Mouse (Mus musculus) heart, postnatal 0 days (tissue): ENCODE measurements at regions not wholly inside any gene's neighbourhood (a gene's known extent, or its start where the extent isn't known, plus 50 kb on each side); places are given as distances from the start of the nearest gene placed in this dataset.

Experiments used
- ATAC-seq: fragments of 200-750 bp; cut with Nextera tagmentation; 2 replicates; pipeline ENCODE4 v1.8.0; 2017; ENCODE audit warnings: low read depth, moderate number of reproducible peaks, moderate library complexity; ENCODE audit not compliant: insufficient read depth
- DNase-seq: peaks from one replicate; pipeline ENCODE4 v3.0.0-alpha.2; 2016; ENCODE audit warnings: low spot score
- H3K27ac ChIP-seq: fragments of 300-500 bp; sonication (generic); 2 replicates; pipeline ENCODE4 v1.5.1; 2014; ENCODE audit warnings: low read depth, mild to moderate bottlenecking
- H3K27me3 ChIP-seq: fragments of 300-500 bp; sonication (generic); 2 replicates; pipeline ENCODE4 v1.6.1; 2014; ENCODE audit warnings: low read length, mixed read lengths; ENCODE audit not compliant: control insufficient read depth, insufficient read depth
- H3K36me3 ChIP-seq: fragments of 300-500 bp; sonication (generic); replicated peaks from 2 replicates; pipeline ENCODE4 v1.6.1; 2014; ENCODE audit warnings: low read length, mixed read lengths; ENCODE audit not compliant: control insufficient read depth, insufficient read depth
- H3K4me1 ChIP-seq: fragments of 300-500 bp; sonication (generic); 2 replicates; pipeline ENCODE4 v1.6.1; 2014; ENCODE audit warnings: antibody characterized with exemption; ENCODE audit not compliant: control insufficient read depth, insufficient read depth
- H3K4me2 ChIP-seq: fragments of 300-500 bp; sonication (generic); 2 replicates; pipeline ENCODE4 v1.6.1; 2014; ENCODE audit warnings: low read depth, mild to moderate bottlenecking, low read length, moderate library complexity
- H3K4me3 ChIP-seq: fragments of 300-500 bp; sonication (generic); 2 replicates; pipeline ENCODE4 v1.5.1; 2014; ENCODE audit warnings: low read depth, low read length
- H3K9ac ChIP-seq: fragments of 300-500 bp; sonication (generic); replicated peaks from 2 replicates; pipeline ENCODE4 v1.6.1; 2014; ENCODE audit warnings: low read depth, low read length, mixed read lengths
- H3K9me3 ChIP-seq: fragments of 300-500 bp; sonication (generic); replicated peaks from 2 replicates; pipeline ENCODE4 v1.6.1; 2016; ENCODE audit warnings: low read length; ENCODE audit not compliant: control insufficient read depth
- CTCF ChIP-seq: IDR thresholded peaks from 2 replicates; pipeline ENCODE4 v1.5.1; 2016; ENCODE audit warnings: antibody characterized with exemption, control low read depth, low read depth
- EP300 ChIP-seq: IDR thresholded peaks from 2 replicates; pipeline ENCODE4 v1.6.1; 2016; ENCODE audit warnings: antibody characterized with exemption, low read depth
- WGBS: fragments of 180-500 bp; shearing (Covaris S2); extraction: QIAGEN DNeasy Blood & Tissue Kit; methylation state at CpG from one replicate; pipeline ENCODE4 v1.1.7; 2014; 5-methylcytosine and 5-hydroxymethylcytosine counted together

GRCm38 (mm10) chr13:5760030-5760429 lies 101.3 kb upstream of the Klf6 start:
- no peaks in the 10 kb centered on the region for H3K36me3 ChIP-seq
- H3K9ac ChIP-seq = no peak overlapping the region
- no peaks in the 10 kb centered on the region for H3K4me1 ChIP-seq
- no peak overlapping the region for H3K27ac ChIP-seq
- ATAC-seq (no peak), DNase-seq (no peak)
- no peak for TF ChIP-seq CTCF
- TF ChIP-seq EP300 = no peak
- no peak overlapping the region for H3K4me3 ChIP-seq
- no peaks in the 10 kb centered on the region for H3K27me3 ChIP-seq
- no peaks in the 10 kb centered on the region for H3K9me3 ChIP-seq
- no peak overlapping the region for H3K4me2 ChIP-seq

- WGBS = 67% methylated on average over 6 of the region's 6 CpGs
- no peaks in the 10 kb centered on the region for H3K9me3 ChIP-seq
- DNase-seq = no peak
- no peak overlapping the region for H3K9ac ChIP-seq
- H3K4me1 ChIP-seq = no peaks in the 10 kb centered on the region; the same call in 1 of the 2 replicates
- no peaks in the 10 kb centered on the region for H3K27me3 ChIP-seq
- no peak for TF ChIP-seq EP300
- TF ChIP-seq CTCF = no peak
- H3K4me3 ChIP-seq = no peak overlapping the region
- H3K27ac ChIP-seq = no peak overlapping the region
- no peak for ATAC-seq
- no peaks in the 10 kb centered on the region for H3K36me3 ChIP-seq
- no peak overlapping the region for H3K4me2 ChIP-seq
Observed at GRCm38 (mm10) chr13:5766394-5766793, 94.9 kb upstream of the Klf6 start.

GRCm38 (mm10) chr13:5767202-5767601 lies 94.1 kb upstream of the Klf6 start:
- H3K4me2 ChIP-seq = no peak overlapping the region
- TF ChIP-seq CTCF = no peak
- no peak for TF ChIP-seq EP300
- no peak overlapping the region for H3K4me3 ChIP-seq
- DNase-seq (no peak), ATAC-seq (no peak)
- H3K4me1 ChIP-seq = no peaks in the 10 kb centered on the region; the same call in 1 of the 2 replicates
- no peaks in the 10 kb centered on the region for H3K36me3 ChIP-seq
- H3K9ac ChIP-seq = no peak overlapping the region
- no peaks in the 10 kb centered on the region for H3K9me3 ChIP-seq
- no peak overlapping the region for H3K27ac ChIP-seq
- no peaks in the 10 kb centered on the region for H3K27me3 ChIP-seq
- WGBS = 71% methylated on average over 1 of the region's 1 CpGs

- H3K4me1 ChIP-seq = no peaks in the 10 kb centered on the region; the same call in 1 of the 2 replicates
- peak overlapping the region; percentile 43; the same call in 1 of the 2 replicates for H3K27ac ChIP-seq
- DNase-seq (no peak), ATAC-seq (no peak)
- H3K27me3 ChIP-seq = no peaks in the 10 kb centered on the region
- H3K9me3 ChIP-seq = no peaks in the 10 kb centered on the region
- TF ChIP-seq CTCF = no peak
- H3K9ac ChIP-seq = no peak overlapping the region
- H3K4me3 ChIP-seq = no peak overlapping the region
- 95% methylated on average over 2 of the region's 2 CpGs for WGBS
- H3K4me2 ChIP-seq = no peak overlapping the region
- no peaks in the 10 kb centered on the region for H3K36me3 ChIP-seq
Observed at GRCm38 (mm10) chr13:5768699-5769098, 92.6 kb upstream of the Klf6 start.

GRCm38 (mm10) chr13:5769283-5770260 lies 91.7 kb upstream of the Klf6 start:
- 61% methylated on average over 7 of the region's 7 CpGs for WGBS
- ATAC-seq (peak; percentile 47; the same call in 1 of the 2 replicates), DNase-seq (no peak)
- Histone ChIP-seq H3K4me3 (no peak overlapping the region), H3K4me2 (no peak overlapping the region), H3K27ac (peak overlapping the region; percentile 43), H3K9ac (no peak overlapping the region), H3K27me3 (no peaks in the 10 kb centered on the region), H3K4me1 (no peaks in the 10 kb centered on the region; the same call in 1 of the 2 replicates), H3K9me3 (no peaks in the 10 kb centered on the region), H3K36me3 (no peaks in the 10 kb centered on the region)
- TF ChIP-seq EP300 (no peak), CTCF (no peak)
